Mouse (Mus musculus): ENCODE measurements around the gene Aff3. TPM values are rescaled to one million over a fixed set of nuclear protein-coding genes. Genes with fewer than 3 reads are reported as not detected.

The Aff3 gene
- polyA plus RNA-seq, 1 experiment from 2014 or later, result 13.8 TPM

DNA sequence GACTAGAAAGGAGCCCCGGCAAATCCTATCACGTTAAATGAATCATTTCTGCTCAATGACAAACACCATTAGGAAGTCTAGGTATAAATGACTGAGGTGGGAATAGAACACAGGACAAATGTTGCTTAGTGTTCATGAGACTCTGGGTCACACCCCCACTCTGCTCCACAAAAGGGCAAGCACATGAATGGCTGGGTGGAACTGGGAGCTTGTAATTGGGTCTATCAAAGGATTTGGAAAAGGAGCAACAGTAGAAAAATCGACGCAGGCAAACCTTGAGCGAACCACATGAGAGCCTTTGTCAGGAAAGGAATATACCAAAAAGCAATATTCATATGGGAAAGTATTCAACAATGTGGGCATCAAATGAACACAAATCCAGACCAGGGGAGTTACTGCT lies 21.0 kb upstream of the Aff3 start:
- 93% methylated on average over 5 of the region's 5 CpGs for WGBS
- Histone ChIP-seq H3K9ac (ENCODE audit: low read depth, low read length) (no peak overlapping the region), H3K4me1 (ENCODE audit: control insufficient read depth, insufficient read depth, low read length) (peaks cover 17% of the 10 kb centered on the region; the same call in 1 of the 2 replicates), H3K4me2 (ENCODE audit: low read depth, low read length) (no peak overlapping the region), H3K4me3 (ENCODE audit: low read depth, low read length) (no peak overlapping the region), H3K36me3 (ENCODE audit: control insufficient read depth, insufficient read depth, low read length) (no peaks in the 10 kb centered on the region), H3K9me3 (ENCODE audit: control insufficient read depth, low read length) (no peaks in the 10 kb centered on the region), H3K27me3 (replicated peaks; ENCODE audit: control insufficient read depth, insufficient read depth, low read length) (no peaks in the 10 kb centered on the region), H3K27ac (replicated peaks; ENCODE audit: low read depth, low read length) (no peak overlapping the region)
- ATAC-seq (ENCODE audit: low read depth) (no peak), DNase-seq (ENCODE audit: low spot score) (no peak)

DNA sequence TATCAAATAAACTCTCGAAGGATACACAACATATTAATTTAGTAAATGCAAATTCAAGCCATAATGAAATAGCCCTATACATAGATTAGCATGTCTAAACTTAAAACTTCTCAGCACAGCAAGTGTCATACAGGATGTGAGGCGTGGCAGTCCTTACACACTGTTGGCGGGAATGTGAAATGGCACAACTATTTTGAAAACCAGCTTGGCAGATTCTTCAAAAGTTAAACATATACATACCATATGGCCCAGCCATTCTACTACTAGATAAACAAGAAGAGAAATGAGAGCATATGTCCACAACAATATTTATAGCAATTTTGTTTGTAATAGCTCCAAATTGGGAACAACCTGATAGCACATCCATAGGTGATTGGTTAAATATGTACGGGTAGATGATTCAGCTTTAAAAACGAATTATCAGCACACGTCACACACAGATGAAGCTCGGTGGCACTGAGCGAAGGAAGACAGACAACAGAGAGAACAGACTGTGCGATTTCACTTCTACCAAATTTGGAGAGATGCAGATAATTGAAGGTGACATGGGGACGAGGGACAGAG lies 18.5 kb upstream of the Aff3 start:
- H3K27ac ChIP-seq (replicated peaks; ENCODE audit: low read depth, low read length), result no peak overlapping the region
- no peaks in the 10 kb centered on the region for H3K36me3 ChIP-seq (ENCODE audit: control insufficient read depth, insufficient read depth, low read length)
- H3K4me1 ChIP-seq (ENCODE audit: control insufficient read depth, insufficient read depth, low read length), result peaks cover 3% of the 10 kb centered on the region; the same call in 1 of the 2 replicates
- DNase-seq (ENCODE audit: low spot score) (no peak), ATAC-seq (ENCODE audit: low read depth) (no peak)
- 71% methylated on average over 10 of the region's 10 CpGs for WGBS
- no peak overlapping the region for H3K4me2 ChIP-seq (ENCODE audit: low read depth, low read length)
- H3K9me3 ChIP-seq (ENCODE audit: control insufficient read depth, low read length), result no peaks in the 10 kb centered on the region
- H3K4me3 ChIP-seq (ENCODE audit: low read depth, low read length), result no peak overlapping the region
- H3K27me3 ChIP-seq (replicated peaks; ENCODE audit: control insufficient read depth, insufficient read depth, low read length), result no peaks in the 10 kb centered on the region
- no peak overlapping the region for H3K9ac ChIP-seq (ENCODE audit: low read depth, low read length)

DNA sequence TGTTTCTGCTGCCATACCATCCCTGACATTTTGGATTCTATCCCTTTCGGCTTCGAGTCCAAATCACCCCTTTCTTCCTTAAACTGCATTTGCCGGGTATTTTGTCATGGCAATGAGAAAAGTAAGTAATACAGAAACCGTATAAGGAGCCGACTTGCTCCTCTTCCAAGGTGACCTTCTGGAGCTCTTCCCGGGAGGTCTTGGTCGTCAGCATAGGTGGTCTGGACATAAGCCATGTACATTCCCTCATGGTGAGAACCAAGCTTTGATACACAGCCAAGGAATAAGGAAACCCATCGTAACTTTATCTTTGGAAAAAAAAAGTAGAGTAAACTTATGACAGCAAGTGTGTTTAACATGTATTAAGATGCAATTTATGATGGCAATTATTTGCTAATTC lies 15.1 kb upstream of the Aff3 start:
- no peak for DNase-seq (ENCODE audit: low spot score)
- no peak for ATAC-seq (ENCODE audit: low read depth)
- Histone ChIP-seq H3K9ac (ENCODE audit: low read depth, low read length) (no peak overlapping the region), H3K9me3 (ENCODE audit: control insufficient read depth, low read length) (0 out of 2 replicates have a peak, but pooled peaks cover 10% of the 10 kb centered on the region), H3K27ac (replicated peaks; ENCODE audit: low read depth, low read length) (no peak overlapping the region), H3K4me3 (ENCODE audit: low read depth, low read length) (no peak overlapping the region), H3K27me3 (replicated peaks; ENCODE audit: control insufficient read depth, insufficient read depth, low read length) (no peaks in the 10 kb centered on the region), H3K4me1 (ENCODE audit: control insufficient read depth, insufficient read depth, low read length) (no peaks in the 10 kb centered on the region), H3K4me2 (ENCODE audit: low read depth, low read length) (no peak overlapping the region), H3K36me3 (ENCODE audit: control insufficient read depth, insufficient read depth, low read length) (no peaks in the 10 kb centered on the region)
- 67% methylated on average over 8 of the region's 8 CpGs for WGBS

- no peak for DNase-seq (ENCODE audit: low spot score)
Observed at GRCm38 (mm10) chr1:38671756-38672155, 7.0 kb upstream of the Aff3 start.

GRCm38 (mm10) chr1:38671019-38671418 lies 6.3 kb upstream of the Aff3 start:
- no peak overlapping the region for H3K9ac ChIP-seq (ENCODE audit: low read depth, low read length)
- H3K27ac ChIP-seq (replicated peaks; ENCODE audit: low read depth, low read length), result no peak overlapping the region
- no peak overlapping the region for H3K4me3 ChIP-seq (ENCODE audit: low read depth, low read length)
- no peaks in the 10 kb centered on the region for H3K27me3 ChIP-seq (replicated peaks; ENCODE audit: control insufficient read depth, insufficient read depth, low read length)
- ATAC-seq (ENCODE audit: low read depth) (no peak), DNase-seq (ENCODE audit: low spot score) (no peak)
- H3K4me1 ChIP-seq (ENCODE audit: control insufficient read depth, insufficient read depth, low read length), result peaks cover 13% of the 10 kb centered on the region; the same call in 1 of the 2 replicates
- no peaks in the 10 kb centered on the region for H3K36me3 ChIP-seq (ENCODE audit: control insufficient read depth, insufficient read depth, low read length)
- WGBS, result 61% methylated on average over 5 of the region's 5 CpGs
- H3K9me3 ChIP-seq (ENCODE audit: control insufficient read depth, low read length), result 0 out of 2 replicates have a peak, but pooled peaks cover 10% of the 10 kb centered on the region
- no peak overlapping the region for H3K4me2 ChIP-seq (ENCODE audit: low read depth, low read length)

More at GRCm38 (mm10) chr1:38671756-38672155, 7.0 kb upstream of the Aff3 start:
- Histone ChIP-seq H3K36me3 (ENCODE audit: control insufficient read depth, insufficient read depth, low read length) (no peaks in the 10 kb centered on the region), H3K9me3 (ENCODE audit: control insufficient read depth, low read length) (0 out of 2 replicates have a peak, but pooled peaks cover 10% of the 10 kb centered on the region), H3K4me2 (ENCODE audit: low read depth, low read length) (no peak overlapping the region), H3K4me3 (ENCODE audit: low read depth, low read length) (no peak overlapping the region), H3K27ac (replicated peaks; ENCODE audit: low read depth, low read length) (no peak overlapping the region), H3K9ac (ENCODE audit: low read depth, low read length) (no peak overlapping the region), H3K27me3 (replicated peaks; ENCODE audit: control insufficient read depth, insufficient read depth, low read length) (no peaks in the 10 kb centered on the region), H3K4me1 (ENCODE audit: control insufficient read depth, insufficient read depth, low read length) (peaks cover 7% of the 10 kb centered on the region; the same call in 1 of the 2 replicates)
- no peak for ATAC-seq (ENCODE audit: low read depth)
- WGBS, result 71% methylated on average over 3 of the region's 3 CpGs

DNA sequence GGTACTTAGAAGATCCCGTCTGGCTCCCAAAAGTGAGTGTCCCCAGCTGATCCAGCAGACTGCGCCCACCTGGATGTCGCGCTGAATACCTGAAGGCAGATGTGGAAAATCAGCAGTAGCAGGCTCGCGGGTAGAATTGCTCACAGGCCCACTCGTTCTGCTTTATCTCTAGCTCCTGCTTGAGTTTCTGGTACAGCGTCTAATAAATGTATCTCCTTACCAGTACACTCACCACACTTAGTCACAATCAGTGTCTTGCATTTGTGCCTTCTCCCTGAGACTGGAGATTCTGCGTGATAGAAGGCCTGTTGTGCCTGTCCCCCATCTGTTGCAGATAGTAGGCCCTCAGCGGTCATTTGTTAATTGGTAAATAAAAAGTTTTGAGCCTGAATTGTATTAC lies 3.6 kb upstream of the Aff3 start:
- Histone ChIP-seq H3K36me3 (ENCODE audit: control insufficient read depth, insufficient read depth, low read length) (no peaks in the 10 kb centered on the region), H3K27me3 (replicated peaks; ENCODE audit: control insufficient read depth, insufficient read depth, low read length) (no peaks in the 10 kb centered on the region), H3K4me1 (ENCODE audit: control insufficient read depth, insufficient read depth, low read length) (peaks cover 13% of the 10 kb centered on the region; the same call in 1 of the 2 replicates), H3K4me2 (ENCODE audit: low read depth, low read length) (no peak overlapping the region), H3K9me3 (ENCODE audit: control insufficient read depth, low read length) (no peaks in the 10 kb centered on the region), H3K27ac (replicated peaks; ENCODE audit: low read depth, low read length) (no peak overlapping the region), H3K9ac (ENCODE audit: low read depth, low read length) (no peak overlapping the region), H3K4me3 (ENCODE audit: low read depth, low read length) (no peak overlapping the region)
- WGBS, result 77% methylated on average over 10 of the region's 10 CpGs
- ATAC-seq (ENCODE audit: low read depth), result no peak
- no peak for DNase-seq (ENCODE audit: low spot score)

DNA sequence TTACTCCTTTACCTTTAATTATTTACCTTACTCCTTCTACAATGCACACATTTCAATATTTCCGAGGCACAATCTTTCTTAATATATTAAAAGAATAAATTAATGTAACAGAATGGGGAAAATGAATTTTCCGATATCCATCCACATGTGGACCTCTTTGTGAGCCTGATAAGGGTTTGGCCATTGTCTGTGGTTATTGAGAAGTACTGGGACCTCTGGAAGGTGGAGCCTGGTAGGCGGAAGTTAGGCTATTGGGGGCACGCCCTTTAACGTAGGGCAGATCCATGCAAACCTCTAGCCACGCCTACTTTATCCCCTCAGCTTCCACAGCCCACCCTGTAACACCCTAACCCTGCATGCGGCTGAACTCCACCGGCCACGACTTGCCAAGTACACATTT lies 3.1 kb upstream of the Aff3 start:
- no peak for ATAC-seq (ENCODE audit: low read depth)
- H3K36me3 ChIP-seq (ENCODE audit: control insufficient read depth, insufficient read depth, low read length), result no peaks in the 10 kb centered on the region
- H3K4me2 ChIP-seq (ENCODE audit: low read depth, low read length), result no peak overlapping the region
- peaks cover 13% of the 10 kb centered on the region; the same call in 1 of the 2 replicates for H3K4me1 ChIP-seq (ENCODE audit: control insufficient read depth, insufficient read depth, low read length)
- H3K27me3 ChIP-seq (replicated peaks; ENCODE audit: control insufficient read depth, insufficient read depth, low read length), result no peaks in the 10 kb centered on the region
- WGBS, result 83% methylated on average over 9 of the region's 9 CpGs
- H3K4me3 ChIP-seq (ENCODE audit: low read depth, low read length), result no peak overlapping the region
- DNase-seq (ENCODE audit: low spot score), result no peak
- H3K9me3 ChIP-seq (ENCODE audit: control insufficient read depth, low read length), result no peaks in the 10 kb centered on the region
- no peak overlapping the region for H3K27ac ChIP-seq (replicated peaks; ENCODE audit: low read depth, low read length)
- H3K9ac ChIP-seq (ENCODE audit: low read depth, low read length), result no peak overlapping the region

GRCm38 (mm10) chr1:38666766-38667118 lies 2.0 kb upstream of the Aff3 start:
- Histone ChIP-seq H3K27me3 (replicated peaks; ENCODE audit: control insufficient read depth, insufficient read depth, low read length) (no peaks in the 10 kb centered on the region), H3K27ac (replicated peaks; ENCODE audit: low read depth, low read length) (no peak overlapping the region), H3K4me2 (ENCODE audit: low read depth, low read length) (no peak overlapping the region), H3K4me1 (ENCODE audit: control insufficient read depth, insufficient read depth, low read length) (peaks cover 13% of the 10 kb centered on the region; the same call in 1 of the 2 replicates), H3K4me3 (ENCODE audit: low read depth, low read length) (no peak overlapping the region), H3K36me3 (ENCODE audit: control insufficient read depth, insufficient read depth, low read length) (no peaks in the 10 kb centered on the region), H3K9me3 (ENCODE audit: control insufficient read depth, low read length) (no peaks in the 10 kb centered on the region), H3K9ac (ENCODE audit: low read depth, low read length) (no peak overlapping the region)
- ATAC-seq (ENCODE audit: low read depth), result no peak
- WGBS, result 60% methylated on average over 10 of the region's 10 CpGs
- DNase-seq (ENCODE audit: low spot score), result no peak

DNA sequence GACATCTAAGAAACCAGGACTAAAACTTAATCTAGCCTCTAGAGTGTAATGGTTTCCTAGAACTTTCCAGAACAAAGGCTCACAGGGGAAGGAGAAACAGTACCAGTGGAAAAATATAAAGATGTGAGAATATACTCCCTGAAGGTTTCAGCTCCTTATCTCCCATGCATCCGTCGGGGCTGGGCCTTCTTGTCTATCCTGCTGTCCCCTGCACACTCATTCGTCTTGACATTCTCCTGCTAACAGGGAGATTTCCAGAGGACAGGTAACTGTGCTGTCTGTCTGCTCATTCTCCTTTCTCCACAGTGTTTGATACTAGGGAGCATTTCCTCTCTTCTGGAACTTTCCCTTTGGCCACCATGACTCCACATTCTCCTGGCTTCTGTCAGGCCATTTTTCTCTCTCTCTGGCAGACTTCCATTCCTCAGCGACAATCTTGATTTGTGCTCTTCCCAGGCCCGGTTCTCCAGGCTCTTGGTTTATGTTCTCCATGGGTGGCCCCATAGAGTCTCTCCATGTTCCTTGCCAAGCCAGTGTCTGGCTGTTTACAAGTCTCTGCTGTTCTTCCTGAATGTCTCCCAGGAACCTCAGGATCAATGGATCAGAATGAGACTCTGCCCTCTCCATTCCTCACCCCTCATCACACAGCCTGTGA lies 1.5 kb upstream of the Aff3 start:
- WGBS, result 69% methylated on average over 5 of the region's 5 CpGs
- DNase-seq (ENCODE audit: low spot score) (peak; percentile 45), ATAC-seq (ENCODE audit: low read depth) (no peak)

More for the DNA sequence above, 1.5 kb upstream of the Aff3 start:
- Histone ChIP-seq H3K27me3 (replicated peaks; ENCODE audit: control insufficient read depth, insufficient read depth, low read length) (no peaks in the 10 kb centered on the region), H3K4me1 (ENCODE audit: control insufficient read depth, insufficient read depth, low read length) (peaks cover 13% of the 10 kb centered on the region; the same call in 1 of the 2 replicates), H3K27ac (replicated peaks; ENCODE audit: low read depth, low read length) (no peak overlapping the region), H3K36me3 (ENCODE audit: control insufficient read depth, insufficient read depth, low read length) (no peaks in the 10 kb centered on the region), H3K4me2 (ENCODE audit: low read depth, low read length) (no peak overlapping the region), H3K9me3 (ENCODE audit: control insufficient read depth, low read length) (no peaks in the 10 kb centered on the region), H3K9ac (ENCODE audit: low read depth, low read length) (no peak overlapping the region), H3K4me3 (ENCODE audit: low read depth, low read length) (no peak overlapping the region)

All from embryonic facial prominence, embryonic 14.5 days (tissue).